Mouse (Mus musculus) heart, adult 2 months (tissue): ENCODE data around the gene Efna3. TPM values are rescaled to one million over a fixed set of nuclear protein-coding genes. Genes with fewer than 3 reads are reported as not detected.

Source experiments
- DNase-seq, 2 experiments: peaks; one replicate each; pipeline ENCODE4 v3.0.0; 2021
- H3K27ac ChIP-seq: fragments of 200-600 bp; 2 replicates; pipeline ENCODE4 v1.8.1; 2022
- H3K27me3 ChIP-seq: fragments of 200-500 bp; 2 replicates; pipeline ENCODE4 v1.6.1; 2012; ENCODE audit warnings: mild to moderate bottlenecking, low read length, inconsistent platforms, mixed read lengths; ENCODE audit not compliant: control insufficient read depth, insufficient read depth
- H3K36me3 ChIP-seq: fragments of 200-500 bp; 2 replicates; pipeline ENCODE4 v1.6.1; 2012; ENCODE audit warnings: low read length, inconsistent platforms; ENCODE audit not compliant: control insufficient read depth, insufficient read depth
- H3K4me1 ChIP-seq: fragments of 200-500 bp; 2 replicates; pipeline ENCODE4 v1.6.1; 2011; ENCODE audit warnings: low read length; ENCODE audit not compliant: control insufficient read depth, insufficient read depth
- H3K4me3 ChIP-seq: fragments of 200-600 bp; 2 replicates; pipeline ENCODE4 v1.8.1; 2022
- H3K79me2 ChIP-seq: fragments of 200-500 bp; replicated peaks from 2 replicates; pipeline ENCODE4 v1.6.1; 2012; ENCODE audit warnings: mild to moderate bottlenecking, inconsistent platforms, low read length, moderate library complexity, mixed read lengths; ENCODE audit not compliant: control insufficient read depth, insufficient read depth
- H3K9ac ChIP-seq: fragments of 200-500 bp; 2 replicates; pipeline ENCODE4 v1.6.1; 2012; ENCODE audit warnings: low read depth, mild to moderate bottlenecking, control low read depth, inconsistent platforms, low read length, mixed read lengths
- CTCF ChIP-seq: fragments of 200-600 bp; IDR thresholded peaks from 2 replicates; pipeline ENCODE4 v1.8.1; 2022; ENCODE audit warnings: antibody characterized with exemption, mild to moderate bottlenecking, moderate library complexity
- EP300 ChIP-seq: fragments of 200-500 bp; IDR thresholded peaks from 2 replicates; pipeline ENCODE4 v1.6.1; 2011; ENCODE audit warnings: low read depth, low read length, control low read depth; ENCODE audit not compliant: insufficient read depth
- POLR2A ChIP-seq: fragments of 200-500 bp; IDR thresholded peaks from 2 replicates; pipeline ENCODE4 v1.6.1; 2011; ENCODE audit warnings: mild to moderate bottlenecking, low read depth, low read length, control low read depth; ENCODE audit not compliant: insufficient read depth
- WGBS: fragments of 180-500 bp; shearing (Covaris S2); methylation state at CpG from one replicate; pipeline ENCODE4 v1.1.7; 2018; 5-methylcytosine and 5-hydroxymethylcytosine counted together
- intact Hi-C: fragments of 180-260 bp; cut with DNase I; formaldehyde crosslinking; loops from one replicate; pipeline ENCODE4 v1.15.1; 2025
- polyA plus RNA-seq: library from polyadenylated mRNA; depleted of rRNA; stranded (reverse); fragments of >200 nt; gene quantifications from 2 replicates; pipeline ENCODE4 v1.2.3, GENCODE M21; 2012
- total RNA-seq, 2 experiments: library from RNA; stranded (reverse); gene quantifications; 2 replicates each; pipeline ENCODE4 v1.2.3; 2021

Gene Efna3
- total and polyA plus RNA-seq, 3 experiments: not detected

- no peaks in the 10 kb centered on the region for H3K27me3 ChIP-seq
- TF ChIP-seq EP300 (no peak), POLR2A (no peak), CTCF (no peak)
- H3K4me3 ChIP-seq: no peak overlapping the region
- H3K9ac ChIP-seq: no peak overlapping the region
- DNase-seq: no peak
- WGBS: 57% methylated on average over 6 of the region's 6 CpGs
- H3K4me1 ChIP-seq: peaks cover 2% of the 10 kb centered on the region; the same call in 1 of the 2 replicates
- intact Hi-C loops: no loop called here
- no peaks in the 10 kb centered on the region for H3K36me3 ChIP-seq
- no peak overlapping the region for H3K27ac ChIP-seq
- no peaks in the 10 kb centered on the region for H3K79me2 ChIP-seq
Observed at GRCm38 (mm10) chr3:89336529-89336928, 13.8 kb upstream of the Efna3 start.

GRCm38 (mm10) chr3:89333053-89333452 lies 10.3 kb upstream of the Efna3 start:
- TF ChIP-seq POLR2A (no peak), CTCF (no peak), EP300 (no peak)
- Histone ChIP-seq H3K27ac (no peak overlapping the region), H3K36me3 (no peaks in the 10 kb centered on the region), H3K79me2 (no peaks in the 10 kb centered on the region), H3K4me3 (no peak overlapping the region), H3K9ac (no peak overlapping the region), H3K4me1 (peaks cover 2% of the 10 kb centered on the region; the same call in 1 of the 2 replicates), H3K27me3 (no peaks in the 10 kb centered on the region; the same call in 1 of the 2 replicates)
- intact Hi-C loops: no loop called here
- WGBS: 91% methylated on average over 11 of the region's 11 CpGs
- DNase-seq: no peak

- H3K79me2 ChIP-seq: no peaks in the 10 kb centered on the region
- H3K9ac ChIP-seq: no peak overlapping the region
- TF ChIP-seq EP300 (no peak), POLR2A (no peak), CTCF (no peak)
- H3K4me3 ChIP-seq: no peak overlapping the region
- no peaks in the 10 kb centered on the region; the same call in 1 of the 2 replicates for H3K27me3 ChIP-seq
- intact Hi-C loops: no loop called here
- no peaks in the 10 kb centered on the region for H3K36me3 ChIP-seq
- WGBS: 64% methylated on average over 12 of the region's 12 CpGs
- no peak for DNase-seq
- peaks cover 2% of the 10 kb centered on the region; the same call in 1 of the 2 replicates for H3K4me1 ChIP-seq
- no peak overlapping the region for H3K27ac ChIP-seq
Observed at GRCm38 (mm10) chr3:89332476-89332875, 9.7 kb upstream of the Efna3 start.

- DNase-seq: no peak
- peaks cover under 1% of the 10 kb centered on the region; the same call in 1 of the 2 replicates for H3K4me1 ChIP-seq
- TF ChIP-seq EP300 (no peak), CTCF (no peak), POLR2A (no peak)
- no peaks in the 10 kb centered on the region for H3K79me2 ChIP-seq
- no peak overlapping the region for H3K27ac ChIP-seq
- H3K36me3 ChIP-seq: no peaks in the 10 kb centered on the region
- H3K9ac ChIP-seq: no peak overlapping the region
- no peaks in the 10 kb centered on the region; the same call in 1 of the 2 replicates for H3K27me3 ChIP-seq
- H3K4me3 ChIP-seq: no peak overlapping the region
- 73% methylated on average over 10 of the region's 10 CpGs for WGBS
- intact Hi-C loops: no loop called here
Observed at GRCm38 (mm10) chr3:89332013-89332412, 9.2 kb upstream of the Efna3 start.

- no peaks in the 10 kb centered on the region for H3K79me2 ChIP-seq
- TF ChIP-seq POLR2A (no peak), CTCF (no peak), EP300 (no peak)
- H3K36me3 ChIP-seq: no peaks in the 10 kb centered on the region
- no peaks in the 10 kb centered on the region for H3K4me1 ChIP-seq
- WGBS: 74% methylated on average over 13 of the region's 13 CpGs
- H3K27ac ChIP-seq: no peak overlapping the region
- intact Hi-C loops: no loop called here
- H3K9ac ChIP-seq: no peak overlapping the region
- no peaks in the 10 kb centered on the region; the same call in 1 of the 2 replicates for H3K27me3 ChIP-seq
- no peak overlapping the region for H3K4me3 ChIP-seq
- DNase-seq: no peak
Observed at GRCm38 (mm10) chr3:89331561-89331960, 8.8 kb upstream of the Efna3 start.

GRCm38 (mm10) chr3:89330948-89331347 lies 8.2 kb upstream of the Efna3 start:
- Histone ChIP-seq H3K4me3 (no peak overlapping the region), H3K36me3 (no peaks in the 10 kb centered on the region), H3K4me1 (no peaks in the 10 kb centered on the region), H3K27me3 (no peaks in the 10 kb centered on the region; the same call in 1 of the 2 replicates), H3K27ac (no peak overlapping the region), H3K79me2 (no peaks in the 10 kb centered on the region), H3K9ac (no peak overlapping the region)
- WGBS: 33% methylated on average over 10 of the region's 10 CpGs
- DNase-seq: no peak
- intact Hi-C loops: no loop called here
- TF ChIP-seq POLR2A: no peak
- no peak for TF ChIP-seq CTCF
- no peak for TF ChIP-seq EP300
